Mouse (Mus musculus) kidney, adult 2 months (tissue): ENCODE data around the gene Fndc8.

ENCODE experiments used
- CTCF ChIP-seq: fragments of 200-500 bp; conservative IDR thresholded peaks from 2 replicates; pipeline ENCODE4 v1.5.1; 2011; ENCODE audit warnings: low read depth, mild to moderate bottlenecking, control low read depth, low read length, moderate library complexity, mixed read lengths; ENCODE audit not compliant: insufficient read depth, insufficient read length
- POLR2A ChIP-seq: fragments of 200-500 bp; IDR thresholded peaks from one replicate; pipeline ENCODE4 v1.6.1; 2011; ENCODE audit warnings: low read depth, low read length, control low read depth

GRCm38 (mm10) chr11:82869506-82870172 is 22.3 kb upstream of the Fndc8 start:
- no peak for TF ChIP-seq POLR2A
- TF ChIP-seq CTCF: no peak
